Mouse (Mus musculus) 416B (cell line): ENCODE results near the gene Camk2d.

Experiments used
- DNase-seq: peaks from one replicate; pipeline ENCODE4 v3.0.0; 2011; ENCODE audit warnings: low read depth

Gene Camk2d

GRCm38 (mm10) chr3:126746148-126746803 is 150.2 kb downstream of the Camk2d start:
- DNase-seq = no peak

- DNase-seq = no peak
Measured at GRCm38 (mm10) chr3:126747628-126748027, 151.5 kb downstream of the Camk2d start.

DNA sequence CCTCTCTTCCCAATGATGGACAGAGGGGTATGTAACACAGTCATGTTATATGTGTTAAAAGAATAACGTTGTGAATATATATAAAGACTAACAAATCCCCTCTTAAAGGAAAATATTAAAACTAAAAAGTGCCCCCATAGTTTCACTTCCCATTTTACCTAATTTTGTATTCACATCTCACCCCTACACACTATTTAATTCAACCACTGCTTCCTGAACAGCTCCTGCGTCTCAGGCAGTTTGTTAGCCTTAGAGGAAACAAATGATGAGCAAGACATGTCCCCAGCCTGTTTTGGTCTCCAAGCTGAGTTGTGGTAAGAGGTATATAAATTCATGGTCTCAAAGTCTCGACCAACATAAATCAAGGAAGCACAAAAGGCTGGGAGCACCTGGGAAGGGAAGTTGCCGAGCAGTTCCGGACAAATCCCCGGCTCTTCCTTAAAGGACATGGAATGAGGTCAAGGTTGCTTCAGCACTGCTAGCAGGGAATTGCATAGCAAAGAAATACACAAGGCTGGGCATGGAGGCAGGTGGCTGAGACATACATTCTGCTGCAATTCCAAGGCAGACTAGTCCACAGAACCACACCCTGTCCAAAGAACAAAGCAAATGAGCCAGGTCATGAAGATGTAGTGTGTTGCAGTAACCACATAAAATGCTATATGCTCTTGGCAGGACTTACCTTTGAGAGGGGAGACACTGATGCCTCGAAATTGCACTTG is 155.4 kb downstream of the Camk2d start:
- DNase-seq = no peak

DNA sequence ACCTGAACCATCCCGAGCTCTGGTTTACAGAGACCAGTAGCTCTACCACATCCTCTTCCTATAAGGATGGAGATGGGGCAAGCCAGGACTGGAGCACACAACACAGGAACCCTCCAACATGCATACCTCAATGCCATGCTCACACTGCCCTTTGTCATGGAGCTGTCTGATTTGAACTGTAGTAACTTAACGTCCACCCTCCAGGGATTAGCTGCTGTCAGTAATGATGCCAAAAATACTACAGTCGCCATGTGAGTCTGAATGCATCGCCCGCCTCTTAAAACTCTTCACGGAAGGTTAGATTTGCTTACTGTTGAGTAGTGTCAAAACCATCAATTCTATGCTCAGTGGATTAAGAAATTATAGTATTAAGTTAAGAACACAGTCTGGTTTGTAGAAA is 156.9 kb downstream of the Camk2d start:
- DNase-seq = no peak

GRCm38 (mm10) chr3:126758398-126758797 is 162.3 kb downstream of the Camk2d start:
- DNase-seq = no peak

DNA sequence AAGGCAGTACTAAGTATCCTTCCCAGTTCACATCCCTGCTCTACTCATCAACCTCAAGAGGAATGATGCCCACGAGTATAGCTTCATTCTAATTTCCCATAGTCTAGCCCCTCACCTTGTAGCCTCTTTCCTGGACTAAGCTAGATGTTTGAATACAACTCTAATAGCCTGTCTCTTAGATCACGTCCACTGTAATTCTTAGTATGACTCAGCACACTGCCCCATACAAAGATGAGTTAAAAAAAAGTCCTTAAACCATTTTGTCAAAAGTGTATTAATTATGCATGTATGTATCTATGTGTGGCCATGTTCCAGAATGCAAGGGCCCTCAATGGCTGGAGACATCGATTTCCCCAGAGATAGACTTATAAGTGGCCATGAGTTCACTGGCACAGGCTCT is 164.5 kb downstream of the Camk2d start:
- no peak for DNase-seq

DNA sequence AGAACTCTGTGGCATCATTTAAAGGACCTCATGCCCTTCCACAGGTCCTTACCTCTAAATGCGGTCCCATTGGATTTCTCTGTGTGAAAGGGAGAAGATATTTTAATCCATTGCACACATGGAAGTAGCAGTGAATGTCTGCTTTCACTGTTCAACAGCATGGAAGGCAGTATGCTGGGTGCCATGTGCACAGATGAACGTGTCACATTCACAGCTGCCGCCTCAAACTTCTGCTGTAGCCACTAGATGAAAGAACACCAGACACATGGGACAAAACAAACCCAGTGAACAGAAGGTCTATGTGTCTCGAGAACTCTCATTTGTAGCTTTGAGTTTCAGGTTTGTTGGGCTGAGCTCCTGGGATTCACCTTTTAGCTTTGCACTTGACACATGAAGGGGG is 168.6 kb downstream of the Camk2d start:
- DNase-seq = no peak

DNA sequence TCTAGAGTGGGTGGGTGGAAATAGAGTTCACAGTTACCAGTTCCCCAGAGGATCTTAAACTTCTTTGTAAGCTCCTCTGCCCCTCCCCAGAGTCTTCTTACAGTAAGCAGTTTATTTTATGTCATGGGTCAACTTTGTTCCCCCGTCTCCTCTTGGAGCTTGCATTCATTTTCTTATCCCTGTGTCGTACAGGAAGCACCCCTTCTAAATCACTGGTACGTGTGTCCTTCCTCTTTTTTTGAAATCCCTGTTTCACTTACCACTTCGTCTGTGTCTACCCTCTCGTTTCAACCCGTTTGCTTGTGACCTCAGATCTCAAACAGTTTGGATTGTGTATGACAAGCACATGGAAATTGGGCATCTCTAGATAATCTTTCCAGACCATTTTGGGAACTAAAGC is 174.0 kb downstream of the Camk2d start:
- DNase-seq = no peak

DNA sequence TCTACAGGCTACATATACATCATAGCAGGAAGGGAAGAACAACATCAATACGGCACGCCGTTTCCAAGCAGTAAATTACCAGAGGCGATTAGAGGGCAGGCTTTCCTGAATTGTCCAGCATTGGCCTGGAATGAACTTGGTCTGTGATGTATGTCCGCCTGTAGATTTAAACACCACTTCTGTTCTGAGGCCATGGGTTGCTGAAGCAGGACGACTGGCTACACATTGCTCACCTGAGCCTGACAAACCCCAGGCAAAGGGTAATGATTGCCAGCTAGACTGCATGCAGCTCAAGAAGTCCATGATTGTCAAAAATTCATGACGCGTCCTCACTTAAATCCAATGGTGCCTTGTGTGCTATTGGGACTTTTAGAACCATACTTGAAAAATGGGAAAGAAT is 174.9 kb downstream of the Camk2d start:
- DNase-seq = no peak

GRCm38 (mm10) chr3:126771541-126771940 is 175.4 kb downstream of the Camk2d start:
- peak; percentile 32 for DNase-seq

DNA sequence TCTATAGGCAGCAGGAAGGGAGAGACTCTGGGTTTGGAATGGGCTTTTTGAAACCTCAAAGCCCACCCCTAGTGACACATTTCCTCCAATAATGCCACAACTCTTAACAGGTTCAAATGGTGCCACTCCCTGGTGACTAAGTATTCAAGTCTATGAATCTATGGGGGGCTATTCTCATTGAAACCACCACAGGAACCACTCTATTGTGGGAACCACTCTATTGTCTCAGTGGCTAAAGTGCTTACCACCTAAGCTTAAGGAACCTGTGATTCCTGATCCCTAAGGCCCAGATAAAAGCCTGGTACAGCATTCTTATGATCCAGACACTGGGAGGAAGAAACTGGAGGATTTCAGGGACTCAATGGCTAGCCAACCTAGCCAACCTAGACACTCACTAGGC is 179.9 kb downstream of the Camk2d start:
- DNase-seq = no peak

DNA sequence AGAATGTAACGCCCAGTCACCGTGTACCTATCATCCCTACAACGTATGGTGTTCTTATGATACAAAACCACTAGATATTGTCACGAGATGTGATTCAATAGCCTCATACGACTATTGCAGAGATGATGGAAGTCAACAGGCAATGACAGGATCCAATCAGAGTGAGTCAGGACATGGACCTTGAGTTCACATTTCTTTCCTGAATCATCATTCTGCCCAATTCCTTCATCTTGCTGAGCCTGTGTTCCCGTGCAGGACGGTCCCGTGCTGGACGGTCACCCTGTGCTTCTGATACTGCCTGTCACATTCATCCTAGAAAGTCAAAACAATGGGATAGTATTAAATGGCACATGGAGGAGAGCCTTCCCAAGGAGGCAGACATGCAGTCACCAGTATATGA is 181.0 kb downstream of the Camk2d start:
- no peak for DNase-seq

DNA sequence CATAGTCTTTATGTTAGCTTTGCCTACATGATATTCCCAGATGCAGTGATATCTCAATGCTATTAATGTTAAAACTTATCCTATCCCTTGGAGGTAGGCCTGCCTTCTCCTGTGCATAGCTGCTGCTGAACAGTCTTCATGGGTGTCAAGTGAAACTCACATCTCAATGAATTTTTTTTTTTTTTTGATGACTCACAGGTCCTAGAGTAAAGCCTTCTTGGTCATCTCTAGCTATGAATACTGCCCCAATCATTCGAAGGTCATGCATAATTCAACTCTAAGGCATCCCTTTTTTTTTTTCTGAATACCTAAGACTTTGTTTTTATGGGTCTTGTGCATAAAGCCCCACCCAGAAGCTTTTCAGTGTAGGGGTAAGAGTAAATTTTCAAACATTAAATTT is 181.8 kb downstream of the Camk2d start:
- DNase-seq = no peak

GRCm38 (mm10) chr3:126780014-126780615 is 184.0 kb downstream of the Camk2d start:
- no peak for DNase-seq

DNA sequence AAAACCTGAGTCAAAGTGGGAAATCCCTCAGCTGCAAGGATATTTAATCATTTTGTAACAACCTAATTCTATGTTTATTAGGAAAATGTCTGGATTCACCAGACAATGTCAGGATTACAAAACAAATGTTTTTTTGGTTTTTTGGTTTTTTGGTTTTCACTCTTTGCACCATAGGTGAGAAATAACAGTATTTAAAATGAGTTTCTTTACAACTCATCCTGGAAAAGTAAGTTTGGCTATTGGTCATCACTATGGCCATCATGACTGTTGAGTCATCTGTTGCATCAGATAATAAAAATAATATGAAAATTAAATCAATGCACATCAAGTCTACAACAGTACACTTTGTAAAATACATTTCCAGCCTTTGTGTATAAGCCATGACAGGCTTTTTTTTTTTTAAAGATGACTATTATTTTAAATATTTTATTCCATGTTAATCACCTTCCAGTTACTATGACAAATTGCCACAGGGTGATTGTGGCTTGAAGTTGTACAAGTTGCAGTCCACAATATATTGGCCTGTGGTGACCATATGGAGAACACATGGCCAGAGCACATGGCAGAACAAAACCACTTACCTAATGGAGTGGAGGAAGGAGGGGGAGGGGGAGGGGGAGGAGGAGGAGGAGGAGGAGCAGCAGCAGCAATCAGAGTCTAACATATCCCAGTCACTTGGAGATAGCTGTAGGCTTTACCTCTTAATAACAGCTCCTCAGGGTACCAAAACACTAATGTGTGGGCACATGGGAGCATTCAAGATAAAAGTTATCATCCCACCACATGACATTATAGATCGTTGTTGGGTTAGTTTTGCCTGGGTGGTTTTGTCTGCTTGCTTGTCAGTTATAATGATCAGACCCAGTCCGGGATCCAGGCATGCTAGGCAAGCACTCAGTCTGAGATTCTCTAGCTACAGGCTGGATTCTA is 197.2 kb downstream of the Camk2d start:
- DNase-seq = no peak

DNA sequence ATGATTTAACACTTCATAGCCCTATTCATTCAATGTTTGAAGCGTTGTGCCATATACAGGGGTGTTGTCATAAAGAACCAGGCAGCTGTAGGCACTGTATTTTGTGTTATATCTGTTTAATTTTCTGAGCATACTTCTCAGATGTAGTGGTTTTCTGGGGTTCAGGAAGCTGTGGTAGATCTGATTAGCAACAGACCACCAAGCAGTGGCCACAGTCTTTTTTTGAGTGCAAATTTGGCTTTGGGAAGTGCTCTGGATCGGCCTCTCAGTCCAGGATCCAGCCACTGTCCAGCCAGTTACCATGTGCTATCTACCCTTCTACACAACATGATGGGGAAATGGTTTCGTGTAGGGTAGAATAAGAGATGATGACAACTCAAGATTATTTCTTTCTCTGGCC is 199.8 kb downstream of the Camk2d start:
- DNase-seq = peak; percentile 9

DNA sequence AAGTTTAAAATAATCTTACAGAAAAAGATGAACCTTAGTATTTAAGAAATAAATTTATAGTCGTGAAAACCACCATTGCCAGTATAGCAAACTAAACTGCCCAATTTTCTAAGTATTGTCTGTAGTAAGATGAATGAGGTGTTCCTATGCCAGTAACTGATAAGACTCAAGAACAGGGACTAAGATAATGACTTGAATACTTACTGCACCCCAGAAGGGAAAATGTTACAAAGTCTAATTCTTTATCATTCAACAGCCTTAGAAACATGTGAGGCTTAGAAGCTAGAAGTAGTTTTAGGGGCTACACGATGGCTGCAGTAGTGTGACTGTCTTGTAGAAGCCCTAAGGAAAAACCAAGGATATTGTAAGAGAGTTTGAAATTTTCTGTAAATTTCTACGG is 200.9 kb downstream of the Camk2d start:
- no peak for DNase-seq

GRCm38 (mm10) chr3:126797810-126798209 is 201.7 kb downstream of the Camk2d start:
- no peak for DNase-seq

- no peak for DNase-seq
Measured at GRCm38 (mm10) chr3:126802988-126803387, 206.9 kb downstream of the Camk2d start.

- no peak for DNase-seq
Measured at GRCm38 (mm10) chr3:126804968-126805367, 208.9 kb downstream of the Camk2d start.

DNA sequence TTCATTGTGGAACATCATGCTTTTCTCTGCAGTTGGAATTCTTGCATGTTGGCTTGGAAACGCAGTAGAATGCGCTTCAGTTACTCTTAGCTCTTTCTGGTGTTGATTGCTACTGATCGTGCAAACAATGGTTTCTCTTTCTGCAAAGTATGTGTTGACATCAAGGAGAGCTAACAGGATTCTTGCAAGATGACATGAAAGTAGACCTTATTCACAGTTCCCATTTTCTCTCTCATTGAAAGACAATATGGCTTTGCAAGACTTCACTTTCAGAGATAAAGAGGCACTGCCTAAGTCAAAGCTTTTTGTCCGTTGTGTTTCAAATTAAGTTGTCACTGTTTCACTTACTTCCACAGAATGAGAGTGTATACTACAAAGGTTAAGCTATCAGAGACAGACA is 210.0 kb downstream of the Camk2d start:
- DNase-seq = no peak

DNA sequence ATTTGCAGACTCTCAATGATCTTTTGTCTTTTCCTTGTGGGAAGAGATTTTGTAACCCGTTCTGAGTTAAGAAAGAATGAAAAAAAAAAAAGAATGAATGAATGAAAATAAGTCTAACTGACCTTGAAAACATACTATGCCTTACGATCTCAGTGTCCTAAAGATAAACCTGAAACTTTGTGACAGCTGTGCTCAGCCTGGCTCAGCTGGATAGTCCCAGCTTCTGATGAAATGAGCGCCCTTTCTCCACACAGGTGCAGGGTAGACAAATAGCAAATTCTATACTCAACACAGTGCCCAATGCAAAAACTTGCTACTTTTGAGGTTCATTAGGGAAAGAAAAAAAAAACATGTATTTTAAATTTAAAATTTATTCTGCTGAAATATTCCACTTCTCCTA is 213.8 kb downstream of the Camk2d start:
- DNase-seq = no peak
